Mouse (Mus musculus): ENCODE results near the gene Degs2. TPM values are rescaled to one million over a fixed set of nuclear protein-coding genes. Genes with fewer than 3 reads are reported as not detected.

Gene Degs2
- polyA plus RNA-seq, 1 experiment from 2014 or later: 1.7 TPM

DNA sequence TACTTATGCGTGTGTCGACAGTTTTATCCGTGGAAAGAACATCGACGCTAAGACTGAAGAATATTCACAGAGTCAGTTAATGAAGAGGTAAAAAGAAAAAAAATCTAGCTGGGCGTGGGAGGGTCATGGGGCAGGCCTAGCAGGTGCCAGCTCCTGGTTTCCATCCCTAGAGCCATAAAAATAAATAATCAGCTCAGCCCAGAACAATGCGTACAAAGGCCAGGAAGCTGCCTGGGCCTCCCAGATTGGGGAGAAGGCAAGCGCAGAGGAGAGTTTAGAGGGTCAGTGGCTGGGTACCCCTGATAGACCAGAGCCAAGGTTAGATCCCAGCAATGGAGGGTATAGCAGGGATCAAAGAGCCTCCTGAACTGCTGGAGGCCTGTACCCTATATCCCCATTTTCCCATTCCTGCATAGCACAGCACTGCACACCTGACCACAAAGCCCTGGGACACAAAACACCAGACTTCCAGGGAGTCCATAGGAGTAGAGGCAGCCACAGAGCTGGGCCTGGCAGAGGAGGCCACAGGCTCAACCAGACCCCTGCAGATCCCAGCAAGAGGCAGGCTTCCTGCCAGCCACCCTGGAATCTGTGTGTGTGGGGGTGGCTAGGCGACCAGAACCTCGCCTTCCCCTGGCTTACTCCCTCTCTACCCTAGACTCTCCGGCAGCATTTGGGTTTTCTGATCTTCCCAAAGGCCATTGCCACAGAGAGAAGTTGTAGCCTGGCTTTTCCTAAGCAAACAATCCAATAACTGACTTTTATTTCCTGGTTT is 3.2 kb downstream of the Degs2 start:
- Histone ChIP-seq H3K36me3 (no peaks in the 10 kb centered on the region), H3K9me3 (no peaks in the 10 kb centered on the region), H3K4me2 (replicated peaks) (no peak overlapping the region), H3K9ac (no peak overlapping the region), H3K4me1 (peaks cover 7% of the 10 kb centered on the region), H3K4me3 (no peak overlapping the region), H3K27ac (no peak overlapping the region), H3K27me3 (replicated peaks) (peaks cover 37% of the 10 kb centered on the region)
- WGBS: 69% methylated on average over 11 of the region's 11 CpGs
- no peak for ATAC-seq (ENCODE audit: low FRiP score, low read depth)

DNA sequence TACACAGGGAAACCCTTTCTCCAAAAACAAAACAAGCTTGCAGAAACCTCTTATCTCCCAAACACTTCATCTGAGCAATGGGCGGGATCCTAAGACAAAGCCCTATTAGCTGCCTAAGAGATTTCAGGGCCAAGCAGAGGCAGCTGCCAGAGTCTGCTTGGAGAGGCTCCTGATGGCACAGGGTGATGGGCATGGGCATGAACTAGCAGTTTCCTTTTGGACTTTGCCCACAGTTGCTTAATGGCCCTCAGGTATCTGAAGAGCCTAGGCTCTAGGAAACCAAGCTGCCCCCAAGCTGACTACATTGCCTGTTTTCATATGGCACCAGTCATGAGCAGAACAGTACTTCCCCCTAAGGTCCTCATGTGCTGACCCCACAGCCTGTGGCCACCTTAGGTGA is 7.9 kb downstream of the Degs2 start:
- no peak for ATAC-seq (ENCODE audit: low FRiP score, low read depth)
- peaks cover 10% of the 10 kb centered on the region for H3K36me3 ChIP-seq

DNA sequence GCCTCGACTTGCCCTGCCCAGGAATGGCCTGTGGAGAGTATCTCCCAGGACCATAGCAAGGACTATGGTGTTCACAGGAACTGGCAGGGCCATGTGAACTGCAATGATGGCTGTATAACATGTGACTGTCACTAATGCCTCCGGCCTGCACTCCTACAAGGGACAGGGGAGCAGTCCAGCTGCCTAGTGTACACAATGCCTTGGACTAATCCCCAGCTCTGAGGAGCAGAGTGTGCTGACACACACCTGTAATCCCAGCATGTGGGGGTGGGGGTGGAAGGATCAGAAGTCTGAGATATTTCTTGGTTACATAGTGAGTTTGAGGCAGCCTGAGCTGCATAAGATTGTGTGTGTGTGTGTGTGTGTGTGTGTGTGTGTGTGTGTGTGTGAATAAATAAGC is 8.5 kb downstream of the Degs2 start:
- H3K9ac ChIP-seq: no peak overlapping the region
- no peak overlapping the region for H3K27ac ChIP-seq
- no peaks in the 10 kb centered on the region; the same call in 1 of the 2 replicates for H3K4me1 ChIP-seq
- no peak for ATAC-seq (ENCODE audit: low FRiP score, low read depth)
- no peak overlapping the region for H3K4me3 ChIP-seq
- peaks cover 16% of the 10 kb centered on the region for H3K36me3 ChIP-seq
- no peaks in the 10 kb centered on the region for H3K27me3 ChIP-seq (replicated peaks)
- WGBS: 63% methylated on average over 2 of the region's 2 CpGs
- H3K9me3 ChIP-seq: no peaks in the 10 kb centered on the region
- no peak overlapping the region for H3K4me2 ChIP-seq (replicated peaks)

More for the DNA sequence above, 7.9 kb downstream of the Degs2 start:
- Histone ChIP-seq H3K4me3 (no peak overlapping the region), H3K4me1 (no peaks in the 10 kb centered on the region; the same call in 1 of the 2 replicates), H3K9ac (no peak overlapping the region), H3K27ac (no peak overlapping the region), H3K4me2 (replicated peaks) (no peak overlapping the region), H3K9me3 (no peaks in the 10 kb centered on the region), H3K27me3 (replicated peaks) (no peaks in the 10 kb centered on the region)
- WGBS: 90% methylated on average over 1 of the region's 1 CpGs

DNA sequence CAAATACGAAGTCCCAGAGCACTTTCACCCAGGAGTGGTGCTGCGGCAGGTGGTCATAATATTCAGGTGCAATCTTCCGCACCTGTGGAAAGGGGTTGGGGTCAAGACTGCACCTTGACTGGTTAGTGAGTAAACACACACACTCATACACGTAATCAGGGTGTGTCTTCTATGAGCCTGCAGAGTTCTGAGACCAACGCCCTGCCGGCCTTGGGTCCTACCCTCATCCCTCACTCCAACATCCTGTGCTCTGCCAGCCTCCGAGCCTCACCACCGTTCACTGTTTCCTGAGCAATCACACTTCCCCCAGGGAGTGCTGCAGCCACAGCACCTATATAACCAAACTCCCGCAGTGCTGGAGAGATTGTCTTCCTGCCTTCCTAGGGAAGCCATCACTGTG is 11.6 kb downstream of the Degs2 start:
- Histone ChIP-seq H3K27me3 (replicated peaks) (no peaks in the 10 kb centered on the region), H3K36me3 (peaks cover 45% of the 10 kb centered on the region), H3K4me1 (no peaks in the 10 kb centered on the region; the same call in 1 of the 2 replicates), H3K4me3 (no peak overlapping the region), H3K9me3 (no peaks in the 10 kb centered on the region), H3K27ac (no peak overlapping the region), H3K4me2 (replicated peaks) (no peak overlapping the region), H3K9ac (no peak overlapping the region)
- WGBS: 80% methylated on average over 9 of the region's 9 CpGs
- no peak for ATAC-seq (ENCODE audit: low FRiP score, low read depth)

DNA sequence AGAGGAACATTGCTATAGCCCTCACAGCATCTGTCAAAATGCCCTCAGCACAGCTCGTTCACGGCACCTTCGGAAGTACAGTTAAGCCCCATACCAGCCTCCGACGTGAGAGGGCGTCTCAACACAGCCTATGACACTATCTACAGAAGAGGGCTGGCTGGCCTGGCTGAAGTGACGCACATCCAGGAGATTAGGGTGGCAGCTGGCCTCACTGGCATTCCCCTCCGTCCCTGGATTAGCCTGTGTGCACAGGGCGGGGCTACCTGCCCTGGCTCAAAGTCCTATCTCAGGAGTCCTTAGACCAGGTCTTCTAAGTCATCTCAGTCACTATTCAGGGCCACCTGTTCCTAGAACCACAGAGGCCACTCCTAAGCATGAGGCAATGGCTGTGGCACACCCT is 12.9 kb downstream of the Degs2 start:
- no peak overlapping the region for H3K4me2 ChIP-seq (replicated peaks)
- no peak overlapping the region for H3K4me3 ChIP-seq
- no peaks in the 10 kb centered on the region for H3K9me3 ChIP-seq
- no peak overlapping the region for H3K9ac ChIP-seq
- H3K27ac ChIP-seq: no peak overlapping the region
- ATAC-seq (ENCODE audit: low FRiP score, low read depth): no peak
- H3K4me1 ChIP-seq: no peaks in the 10 kb centered on the region; the same call in 1 of the 2 replicates
- WGBS: 94% methylated on average over 9 of the region's 9 CpGs
- H3K36me3 ChIP-seq: peaks cover 57% of the 10 kb centered on the region
- H3K27me3 ChIP-seq (replicated peaks): no peaks in the 10 kb centered on the region

DNA sequence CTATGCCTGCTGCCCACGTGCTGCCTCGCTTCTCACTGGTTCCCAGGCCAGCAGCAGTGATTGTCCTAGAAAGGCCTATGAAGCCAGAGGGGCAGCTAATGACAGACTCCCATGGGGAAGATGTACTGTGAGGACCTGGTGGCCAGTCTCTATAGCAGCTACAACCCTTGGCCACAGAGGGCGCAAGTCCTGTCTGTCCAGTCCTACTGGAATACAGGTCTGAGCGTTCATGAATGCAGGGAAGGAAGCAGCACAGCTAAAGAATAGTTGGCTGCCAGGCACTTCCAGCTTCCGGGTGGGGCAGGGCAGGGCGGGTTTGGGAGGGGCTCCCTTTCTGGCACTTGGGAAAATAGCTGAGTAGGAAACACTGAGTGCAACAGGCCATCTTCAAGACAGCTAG is 15.2 kb downstream of the Degs2 start:
- WGBS: 80% methylated on average over 6 of the region's 6 CpGs
- Histone ChIP-seq H3K27ac (no peak overlapping the region), H3K27me3 (replicated peaks) (no peaks in the 10 kb centered on the region), H3K9ac (no peak overlapping the region), H3K4me3 (no peak overlapping the region), H3K4me2 (replicated peaks) (no peak overlapping the region), H3K9me3 (no peaks in the 10 kb centered on the region), H3K4me1 (no peaks in the 10 kb centered on the region; the same call in 1 of the 2 replicates), H3K36me3 (peaks cover 79% of the 10 kb centered on the region)
- ATAC-seq (ENCODE audit: low FRiP score, low read depth): no peak

DNA sequence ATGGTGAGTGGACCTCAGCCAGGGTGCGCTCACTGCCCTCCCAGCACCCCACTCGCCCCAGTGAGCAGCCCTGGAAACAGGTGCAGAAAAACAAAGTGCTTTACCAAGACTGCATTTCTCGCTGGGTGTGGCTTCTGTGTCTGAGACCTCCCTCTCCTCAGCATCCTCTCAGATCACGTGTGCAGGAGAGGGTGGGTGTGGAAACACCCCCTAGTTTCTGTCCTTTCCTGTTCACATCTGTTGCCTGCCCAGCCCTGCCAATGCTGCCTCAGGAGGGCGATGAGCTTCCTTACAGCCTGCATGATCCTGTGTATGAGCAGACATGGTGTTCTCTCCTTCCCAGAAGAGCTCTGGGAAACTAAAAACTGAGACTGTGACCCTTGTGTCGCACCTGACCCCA is 15.7 kb downstream of the Degs2 start:
- Histone ChIP-seq H3K36me3 (peaks cover 84% of the 10 kb centered on the region), H3K4me3 (no peak overlapping the region), H3K27ac (no peak overlapping the region), H3K27me3 (replicated peaks) (no peaks in the 10 kb centered on the region), H3K4me1 (no peaks in the 10 kb centered on the region; the same call in 1 of the 2 replicates), H3K4me2 (replicated peaks) (no peak overlapping the region), H3K9ac (no peak overlapping the region), H3K9me3 (no peaks in the 10 kb centered on the region)
- 74% methylated on average over 6 of the region's 6 CpGs for WGBS
- no peak for ATAC-seq (ENCODE audit: low FRiP score, low read depth)

DNA sequence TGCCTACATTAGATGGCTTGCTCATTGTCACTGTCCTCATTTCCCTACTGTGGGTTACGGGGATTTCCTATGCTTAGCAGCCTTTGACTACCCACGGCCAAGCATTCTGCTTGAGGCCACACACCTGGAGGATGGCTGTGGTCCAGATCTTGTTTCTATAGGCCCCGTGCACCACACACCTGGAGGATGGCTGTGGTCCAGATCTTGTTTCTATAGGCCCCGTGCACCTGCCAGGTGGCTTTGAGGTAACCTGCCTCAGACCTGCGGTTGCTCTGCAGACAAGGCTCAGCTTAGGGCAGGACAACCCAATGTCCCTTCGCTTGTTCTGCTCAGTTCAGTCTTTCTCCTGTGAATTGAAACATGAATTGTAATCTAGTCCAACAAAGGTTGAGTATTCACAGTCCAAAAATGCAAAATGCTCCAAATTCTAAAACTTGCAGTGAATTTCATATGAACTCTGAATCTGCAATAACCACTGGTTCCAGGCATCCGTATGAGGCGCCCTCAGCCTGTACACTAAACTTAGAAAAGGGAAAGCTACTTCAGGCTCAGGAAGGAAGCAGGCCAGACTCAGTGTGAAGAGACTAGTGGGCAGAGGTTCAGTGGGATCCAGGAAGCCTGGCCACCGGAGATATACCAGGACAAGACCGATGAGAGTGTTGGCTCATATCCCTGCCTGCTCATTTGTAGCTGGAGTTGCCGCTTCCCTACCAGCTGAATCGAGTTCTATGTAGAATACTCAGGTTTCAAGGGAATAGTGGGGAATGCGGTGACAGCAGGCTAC is 19.7 kb downstream of the Degs2 start:
- no peak overlapping the region for H3K4me3 ChIP-seq
- ATAC-seq (ENCODE audit: low FRiP score, low read depth): no peak
- H3K27ac ChIP-seq: no peak overlapping the region
- H3K4me2 ChIP-seq (replicated peaks): no peak overlapping the region
- H3K9me3 ChIP-seq: no peaks in the 10 kb centered on the region
- no peaks in the 10 kb centered on the region for H3K27me3 ChIP-seq (replicated peaks)
- H3K36me3 ChIP-seq: peaks cover 90% of the 10 kb centered on the region
- no peaks in the 10 kb centered on the region for H3K4me1 ChIP-seq
- 94% methylated on average over 13 of the region's 13 CpGs for WGBS
- H3K9ac ChIP-seq: no peak overlapping the region

DNA sequence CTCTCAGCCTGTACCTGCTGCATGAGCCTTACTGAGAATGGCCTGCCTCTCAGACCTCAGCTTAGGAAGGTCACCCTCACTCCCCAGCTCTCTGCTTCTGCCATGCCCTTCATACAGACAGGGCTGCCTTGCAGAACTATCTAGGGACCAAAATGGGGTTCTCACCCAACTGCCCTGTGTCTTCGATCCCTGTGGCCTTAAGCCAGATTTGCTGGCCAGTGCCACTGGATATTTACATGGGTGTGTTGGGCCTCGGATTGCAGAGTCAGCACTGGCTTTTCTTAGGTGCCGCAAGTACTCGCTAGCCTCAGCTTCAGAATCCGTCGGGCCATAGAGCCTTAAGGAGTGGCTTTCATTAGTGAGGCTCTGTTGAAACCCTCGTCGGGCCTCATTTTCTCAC is 21.3 kb downstream of the Degs2 start:
- WGBS: 96% methylated on average over 8 of the region's 8 CpGs
- H3K9me3 ChIP-seq: no peaks in the 10 kb centered on the region

DNA sequence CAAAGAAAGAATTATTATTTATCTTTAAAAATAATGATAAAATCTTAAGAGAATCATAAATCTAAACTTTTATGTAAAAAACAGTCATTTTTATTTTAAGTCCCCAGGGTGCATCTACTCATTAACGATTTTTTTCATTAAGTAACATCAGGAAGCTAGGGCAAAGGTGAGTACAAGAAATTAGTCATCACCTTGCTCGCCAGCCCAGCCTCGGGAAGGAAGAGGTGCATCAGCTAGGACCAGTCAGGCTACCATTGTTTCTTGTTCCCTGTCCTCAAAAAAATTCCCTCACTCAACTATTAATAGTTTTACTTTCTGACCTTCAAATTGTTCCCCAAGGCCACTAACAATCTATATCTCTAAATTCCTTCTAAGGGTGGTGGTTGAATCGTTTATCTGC is 23.7 kb downstream of the Degs2 start:
- no peak for ATAC-seq (ENCODE audit: low FRiP score, low read depth)
- no peak overlapping the region for H3K4me2 ChIP-seq (replicated peaks)
- peaks cover 83% of the 10 kb centered on the region for H3K36me3 ChIP-seq
- no peak overlapping the region for H3K9ac ChIP-seq
- no peak overlapping the region for H3K27ac ChIP-seq
- H3K4me1 ChIP-seq: no peaks in the 10 kb centered on the region
- 87% methylated on average over 4 of the region's 4 CpGs for WGBS
- H3K27me3 ChIP-seq (replicated peaks): no peaks in the 10 kb centered on the region
- no peaks in the 10 kb centered on the region for H3K9me3 ChIP-seq
- H3K4me3 ChIP-seq: no peak overlapping the region

More for the DNA sequence above, 21.3 kb downstream of the Degs2 start:
- Histone ChIP-seq H3K9ac (no peak overlapping the region), H3K36me3 (peaks cover 86% of the 10 kb centered on the region), H3K4me3 (no peak overlapping the region), H3K4me1 (no peaks in the 10 kb centered on the region), H3K4me2 (replicated peaks) (no peak overlapping the region), H3K27me3 (replicated peaks) (no peaks in the 10 kb centered on the region), H3K27ac (no peak overlapping the region)
- ATAC-seq (ENCODE audit: low FRiP score, low read depth): no peak

DNA sequence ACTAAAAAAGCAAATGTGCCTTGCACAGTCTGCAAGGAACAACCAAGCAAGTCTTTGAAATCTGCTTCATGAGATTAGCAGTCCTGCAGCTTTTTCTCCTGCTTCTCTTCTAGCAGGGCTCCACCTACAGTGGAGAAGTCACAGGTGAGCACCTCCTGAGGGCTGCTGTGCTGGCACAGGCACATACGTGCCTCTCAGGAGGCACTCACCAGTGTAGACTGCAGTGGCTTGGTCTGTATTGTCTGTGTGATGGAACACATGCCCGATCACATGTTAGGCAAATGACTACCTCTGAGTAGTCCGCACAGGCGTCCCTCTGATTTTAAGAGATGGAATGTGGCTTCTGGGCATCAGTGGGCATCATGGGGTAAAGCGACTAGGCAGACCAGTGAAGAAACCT is 25.0 kb downstream of the Degs2 start:
- Histone ChIP-seq H3K27me3 (replicated peaks) (no peaks in the 10 kb centered on the region), H3K36me3 (peaks cover 80% of the 10 kb centered on the region)

DNA sequence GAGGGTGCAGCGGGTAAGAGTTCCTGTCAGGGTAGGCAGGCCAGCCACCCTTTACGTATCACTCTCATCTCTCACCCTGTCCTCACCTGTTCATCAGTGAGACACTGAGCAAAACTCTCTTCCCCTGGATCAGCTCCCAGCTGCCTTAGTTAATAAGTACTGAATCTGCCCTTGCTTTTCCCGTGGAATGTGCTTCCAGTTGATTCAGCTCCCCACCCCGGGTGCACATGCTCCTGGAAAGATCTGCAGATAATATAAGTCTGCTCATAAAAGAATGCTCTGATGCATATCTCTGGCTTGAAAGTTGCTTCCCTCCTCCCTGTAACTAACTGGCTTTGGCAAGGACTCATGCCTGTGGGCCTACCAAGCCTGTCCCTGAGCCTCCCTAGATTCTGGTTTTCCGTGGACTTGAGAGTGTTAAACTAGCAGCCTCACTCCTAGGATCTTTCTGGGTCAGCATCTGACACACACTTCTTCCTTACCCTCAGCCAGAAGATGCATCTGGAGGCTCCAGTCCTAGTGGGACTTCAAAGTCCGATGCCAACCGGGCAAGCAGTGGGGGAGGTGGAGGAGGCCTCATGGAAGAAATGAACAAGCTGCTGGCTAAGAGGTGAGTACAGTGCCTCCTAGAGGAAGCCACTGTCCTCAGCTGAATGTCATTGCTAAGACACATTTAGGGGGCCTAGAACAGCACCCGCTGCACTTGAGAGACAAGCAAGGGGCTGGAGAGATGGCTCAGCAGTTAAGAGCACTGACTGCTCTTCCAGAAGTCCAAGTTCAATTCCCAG is 26.3 kb downstream of the Degs2 start:
- H3K36me3 ChIP-seq: peaks cover 67% of the 10 kb centered on the region
- H3K27ac ChIP-seq: no peak overlapping the region
- no peak overlapping the region for H3K4me3 ChIP-seq
- H3K4me2 ChIP-seq (replicated peaks): no peak overlapping the region
- ATAC-seq (ENCODE audit: low FRiP score, low read depth): no peak
- 86% methylated on average over 8 of the region's 8 CpGs for WGBS
- no peaks in the 10 kb centered on the region for H3K4me1 ChIP-seq
- H3K9ac ChIP-seq: no peak overlapping the region
- no peaks in the 10 kb centered on the region for H3K27me3 ChIP-seq (replicated peaks)
- no peaks in the 10 kb centered on the region for H3K9me3 ChIP-seq

More for the DNA sequence above, 25.0 kb downstream of the Degs2 start:
- Histone ChIP-seq H3K4me2 (replicated peaks) (no peak overlapping the region), H3K4me1 (no peaks in the 10 kb centered on the region), H3K4me3 (no peak overlapping the region), H3K9me3 (no peaks in the 10 kb centered on the region), H3K9ac (no peak overlapping the region), H3K27ac (no peak overlapping the region)
- ATAC-seq (ENCODE audit: low FRiP score, low read depth): no peak
- 93% methylated on average over 5 of the region's 5 CpGs for WGBS

Data from neural tube, embryonic 12.5 days (tissue).